Mouse (Mus musculus) intestine, embryonic 15.5 days (tissue): ENCODE measurements around the gene Gm10135. TPM values are rescaled to one million over a fixed set of nuclear protein-coding genes. Genes with fewer than 3 reads are reported as not detected.

Experiments
- ATAC-seq: fragments of 200-750 bp; cut with Nextera tagmentation; 2 replicates; pipeline ENCODE4 v1.8.0; 2017; ENCODE audit warnings: moderate TSS enrichment, moderate library complexity
- H3K27ac ChIP-seq: fragments of 300-500 bp; sonication (generic); 2 replicates; pipeline ENCODE4 v1.5.1; 2015; ENCODE audit warnings: mild to moderate bottlenecking, inconsistent platforms
- H3K27me3 ChIP-seq: fragments of 300-500 bp; sonication (generic); replicated peaks from 2 replicates; pipeline ENCODE4 v1.6.1; 2015; ENCODE audit warnings: inconsistent platforms
- H3K36me3 ChIP-seq: fragments of 300-500 bp; sonication (generic); 2 replicates; pipeline ENCODE4 v1.6.1; 2015; ENCODE audit warnings: inconsistent platforms
- H3K4me1 ChIP-seq: fragments of 300-500 bp; sonication (generic); replicated peaks from 2 replicates; pipeline ENCODE4 v1.6.1; 2015; ENCODE audit warnings: inconsistent platforms
- H3K4me2 ChIP-seq: fragments of 300-500 bp; sonication (generic); replicated peaks from 2 replicates; pipeline ENCODE4 v1.6.1; 2015; ENCODE audit warnings: mild to moderate bottlenecking, inconsistent platforms
- H3K4me3 ChIP-seq: fragments of 300-500 bp; sonication (generic); replicated peaks from 2 replicates; pipeline ENCODE4 v1.5.1; 2015; ENCODE audit warnings: inconsistent platforms
- H3K9ac ChIP-seq: fragments of 300-500 bp; sonication (generic); 2 replicates; pipeline ENCODE4 v1.6.1; 2015; ENCODE audit warnings: inconsistent platforms
- H3K9me3 ChIP-seq: fragments of 300-500 bp; sonication (generic); 2 replicates; pipeline ENCODE4 v1.6.1; 2016; ENCODE audit warnings: inconsistent platforms
- WGBS: fragments of 180-500 bp; shearing (Covaris S2); methylation state at CpG from one replicate; pipeline ENCODE4 v1.1.7; 2015; 5-methylcytosine and 5-hydroxymethylcytosine counted together
- polyA plus RNA-seq: library from polyadenylated mRNA; unstranded; fragments of >200 nt; fragmentation: Nextera tagmentation; extraction: Ambion mirVana; gene quantifications from 2 replicates; pipeline ENCODE4 v1.2.1, GENCODE M21; 2015

Gene Gm10135
- polyA plus RNA-seq, 1 experiment from 2014 or later = not detected

DNA sequence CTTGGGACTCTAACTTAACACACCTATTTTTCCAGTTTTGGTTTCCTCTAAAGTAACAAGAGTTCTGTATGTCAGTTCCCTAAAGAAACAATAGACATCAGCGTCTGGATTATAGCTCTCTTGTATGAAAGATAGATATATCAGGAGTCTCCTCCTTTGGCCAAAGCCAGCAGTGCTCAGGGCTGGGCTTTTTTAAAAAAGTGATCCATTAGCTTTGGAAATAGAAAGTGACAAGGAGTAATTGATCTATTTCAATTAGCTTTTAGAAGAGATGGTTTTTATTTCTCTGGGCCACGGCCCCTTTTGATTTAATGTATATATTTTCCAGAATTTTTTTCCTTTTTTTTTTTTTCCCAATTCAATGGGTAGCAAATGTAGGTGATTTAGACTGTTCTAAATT is 20.4 kb upstream of the Gm10135 start:
- Histone ChIP-seq H3K27ac (no peak overlapping the region), H3K27me3 (no peaks in the 10 kb centered on the region), H3K4me3 (no peak overlapping the region), H3K36me3 (no peaks in the 10 kb centered on the region), H3K4me2 (no peak overlapping the region), H3K4me1 (no peaks in the 10 kb centered on the region), H3K9ac (no peak overlapping the region), H3K9me3 (no peaks in the 10 kb centered on the region)
- 68% methylated on average over 2 of the region's 2 CpGs for WGBS
- no peak for ATAC-seq

GRCm38 (mm10) chr5:72994424-72994823 is 19.9 kb upstream of the Gm10135 start:
- Histone ChIP-seq H3K4me2 (no peak overlapping the region), H3K4me1 (no peaks in the 10 kb centered on the region), H3K36me3 (no peaks in the 10 kb centered on the region), H3K9me3 (no peaks in the 10 kb centered on the region), H3K27me3 (no peaks in the 10 kb centered on the region), H3K27ac (no peak overlapping the region), H3K9ac (no peak overlapping the region), H3K4me3 (no peak overlapping the region)
- ATAC-seq = no peak
- WGBS = 74% methylated on average over 8 of the region's 8 CpGs

DNA sequence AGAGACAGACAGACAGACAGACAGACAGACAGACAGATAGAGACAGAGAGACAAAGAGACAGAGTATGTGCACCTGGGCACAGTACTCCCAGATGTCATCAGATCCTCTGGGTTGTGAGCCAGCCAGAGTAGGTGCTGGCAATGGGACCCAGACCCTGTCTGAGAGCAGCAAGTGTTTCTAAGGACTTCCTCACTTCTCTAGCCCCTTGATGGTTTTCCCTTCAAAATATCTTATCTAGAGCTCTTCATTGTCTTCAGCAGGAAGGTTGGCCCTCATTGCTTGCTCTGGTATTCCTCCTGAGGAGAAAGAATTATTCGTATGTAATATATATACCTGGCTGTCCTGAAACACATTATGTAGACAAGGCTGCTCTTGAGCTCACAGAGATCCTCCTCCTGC is 18.0 kb upstream of the Gm10135 start:
- Histone ChIP-seq H3K9me3 (no peaks in the 10 kb centered on the region), H3K4me1 (no peaks in the 10 kb centered on the region), H3K4me3 (no peak overlapping the region), H3K9ac (no peak overlapping the region), H3K27ac (no peak overlapping the region), H3K36me3 (no peaks in the 10 kb centered on the region), H3K27me3 (no peaks in the 10 kb centered on the region), H3K4me2 (no peak overlapping the region)
- WGBS = 93% methylated on average over 1 of the region's 1 CpGs
- ATAC-seq = no peak

DNA sequence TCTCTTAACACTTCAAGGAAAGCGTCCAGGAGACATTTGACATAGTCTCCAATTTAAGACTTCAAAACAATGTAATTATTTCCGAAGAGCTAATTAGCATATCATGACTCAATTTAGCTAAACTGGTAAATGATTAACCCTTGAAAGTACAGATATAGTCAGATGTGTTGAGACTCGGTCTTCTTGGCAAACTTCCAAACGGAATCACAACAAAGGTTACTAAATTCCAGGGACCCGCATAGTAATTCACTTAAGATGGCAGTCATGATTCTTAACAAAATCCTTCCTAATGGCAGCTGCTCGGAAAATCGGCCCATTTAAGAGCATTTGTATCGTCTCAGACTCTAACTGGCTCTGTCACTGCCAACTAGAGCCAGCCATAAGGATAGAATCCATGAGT is 15.3 kb upstream of the Gm10135 start:
- Histone ChIP-seq H3K4me2 (no peak overlapping the region), H3K4me1 (no peaks in the 10 kb centered on the region), H3K36me3 (no peaks in the 10 kb centered on the region), H3K9ac (no peak overlapping the region), H3K27ac (no peak overlapping the region), H3K27me3 (no peaks in the 10 kb centered on the region), H3K4me3 (no peak overlapping the region), H3K9me3 (no peaks in the 10 kb centered on the region)
- 71% methylated on average over 8 of the region's 8 CpGs for WGBS
- ATAC-seq = no peak

- WGBS = 59% methylated on average over 7 of the region's 7 CpGs
- no peaks in the 10 kb centered on the region for H3K4me1 ChIP-seq
- no peak overlapping the region for H3K27ac ChIP-seq
- ATAC-seq = no peak
- no peak overlapping the region for H3K4me2 ChIP-seq
- H3K36me3 ChIP-seq = no peaks in the 10 kb centered on the region
- no peak overlapping the region for H3K4me3 ChIP-seq
- H3K9me3 ChIP-seq = no peaks in the 10 kb centered on the region
- H3K9ac ChIP-seq = no peak overlapping the region
- H3K27me3 ChIP-seq = no peaks in the 10 kb centered on the region
Measured at GRCm38 (mm10) chr5:72987786-72988185, 13.3 kb upstream of the Gm10135 start.

- H3K4me1 ChIP-seq = no peaks in the 10 kb centered on the region
- H3K9me3 ChIP-seq = no peaks in the 10 kb centered on the region
- WGBS = 10% methylated on average over 2 of the region's 2 CpGs
- no peak overlapping the region for H3K9ac ChIP-seq
- no peak overlapping the region for H3K27ac ChIP-seq
- no peak overlapping the region for H3K4me3 ChIP-seq
- H3K4me2 ChIP-seq = no peak overlapping the region
- H3K36me3 ChIP-seq = no peaks in the 10 kb centered on the region
- ATAC-seq = no peak
- H3K27me3 ChIP-seq = no peaks in the 10 kb centered on the region
Measured at GRCm38 (mm10) chr5:72984091-72984490, 9.6 kb upstream of the Gm10135 start.

GRCm38 (mm10) chr5:72976539-72976938 is 2.0 kb upstream of the Gm10135 start:
- no peak overlapping the region for H3K4me3 ChIP-seq
- no peak overlapping the region for H3K9ac ChIP-seq
- H3K9me3 ChIP-seq = no peaks in the 10 kb centered on the region
- 0 out of 2 replicates have a peak, but pooled peaks cover 6% of the 10 kb centered on the region for H3K4me1 ChIP-seq
- no peak for ATAC-seq
- H3K4me2 ChIP-seq = no peak overlapping the region
- WGBS = 83% methylated on average over 4 of the region's 4 CpGs
- H3K27me3 ChIP-seq = no peaks in the 10 kb centered on the region
- H3K36me3 ChIP-seq = no peaks in the 10 kb centered on the region
- no peak overlapping the region for H3K27ac ChIP-seq

DNA sequence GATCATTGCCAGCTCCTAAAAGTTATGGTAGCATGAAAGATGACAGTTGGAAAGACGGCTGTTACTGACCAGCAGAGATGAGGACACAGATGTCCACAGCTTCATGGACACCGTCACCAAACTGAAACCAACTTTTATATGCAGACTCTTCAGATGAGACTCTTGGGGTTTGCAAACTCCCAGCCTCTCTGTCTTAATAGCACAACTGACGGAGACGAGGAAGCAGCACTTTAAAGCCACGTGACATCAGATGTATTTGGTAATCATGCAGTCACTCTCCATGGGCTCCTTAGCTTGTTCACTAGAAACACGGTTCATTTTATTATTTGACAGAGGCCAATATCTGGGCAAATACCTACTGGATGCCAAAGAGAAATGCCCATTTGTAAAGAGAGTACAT is 1.5 kb upstream of the Gm10135 start:
- Histone ChIP-seq H3K27ac (no peak overlapping the region), H3K9me3 (no peaks in the 10 kb centered on the region)

DNA sequence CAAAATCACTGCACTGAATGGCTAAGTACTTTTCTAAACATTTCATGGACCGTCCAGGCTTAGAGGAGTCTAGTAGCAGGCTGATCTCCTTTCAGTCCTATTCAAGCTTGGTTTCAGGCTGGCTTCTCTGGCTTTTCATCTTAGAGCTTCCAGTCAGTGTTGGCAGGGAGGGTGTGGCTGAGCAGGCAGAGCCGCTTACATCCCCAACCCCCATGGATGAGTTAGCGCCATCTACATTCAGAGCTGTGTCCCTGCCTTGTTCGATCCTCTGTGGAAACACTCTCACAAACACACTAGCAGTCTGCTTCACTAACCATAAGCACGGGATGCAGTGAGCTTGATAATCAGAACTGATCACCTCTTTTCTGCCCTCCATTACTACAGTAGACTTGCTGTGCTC is 1.6 kb downstream of the Gm10135 start:
- no peaks in the 10 kb centered on the region for H3K27me3 ChIP-seq
- H3K9ac ChIP-seq = no peak overlapping the region
- H3K4me3 ChIP-seq = no peak overlapping the region
- H3K36me3 ChIP-seq = 0 out of 2 replicates have a peak, but pooled peaks cover 3% of the 10 kb centered on the region
- ATAC-seq = peak; percentile 41; the same call in 1 of the 2 replicates
- 0 out of 2 replicates have a peak overlapping the region, but pooled peaks have one; percentile 27 for H3K27ac ChIP-seq
- no peak overlapping the region for H3K4me2 ChIP-seq
- H3K4me1 ChIP-seq = 0 out of 2 replicates have a peak, but pooled peaks cover 6% of the 10 kb centered on the region
- no peaks in the 10 kb centered on the region for H3K9me3 ChIP-seq
- 69% methylated on average over 5 of the region's 5 CpGs for WGBS

More for the DNA sequence above, 1.5 kb upstream of the Gm10135 start:
- no peak overlapping the region for H3K4me3 ChIP-seq
- H3K4me2 ChIP-seq = no peak overlapping the region
- 0 out of 2 replicates have a peak, but pooled peaks cover 6% of the 10 kb centered on the region for H3K4me1 ChIP-seq
- no peaks in the 10 kb centered on the region for H3K36me3 ChIP-seq
- ATAC-seq = no peak
- no peaks in the 10 kb centered on the region for H3K27me3 ChIP-seq
- H3K9ac ChIP-seq = no peak overlapping the region
- 89% methylated on average over 6 of the region's 6 CpGs for WGBS

- 44% methylated on average over 4 of the region's 4 CpGs for WGBS
- 0 out of 2 replicates have a peak, but pooled peaks cover 3% of the 10 kb centered on the region for H3K36me3 ChIP-seq
- ATAC-seq = no peak
Measured at GRCm38 (mm10) chr5:72972435-72972834, 2.1 kb downstream of the Gm10135 start.

GRCm38 (mm10) chr5:72965706-72966105 is 8.8 kb downstream of the Gm10135 start:
- Histone ChIP-seq H3K9ac (no peak overlapping the region), H3K4me3 (no peak overlapping the region), H3K36me3 (0 out of 2 replicates have a peak, but pooled peaks cover 3% of the 10 kb centered on the region), H3K4me2 (no peak overlapping the region), H3K27me3 (no peaks in the 10 kb centered on the region), H3K4me1 (no peaks in the 10 kb centered on the region), H3K27ac (no peak overlapping the region), H3K9me3 (no peaks in the 10 kb centered on the region)
- WGBS = 84% methylated on average over 3 of the region's 3 CpGs
- ATAC-seq = no peak

More at GRCm38 (mm10) chr5:72972435-72972834, 2.1 kb downstream of the Gm10135 start:
- Histone ChIP-seq H3K27me3 (no peaks in the 10 kb centered on the region), H3K4me1 (0 out of 2 replicates have a peak, but pooled peaks cover 6% of the 10 kb centered on the region), H3K9me3 (no peaks in the 10 kb centered on the region), H3K4me2 (no peak overlapping the region), H3K9ac (no peak overlapping the region), H3K4me3 (no peak overlapping the region), H3K27ac (0 out of 2 replicates have a peak overlapping the region, but pooled peaks have one; percentile 27)

DNA sequence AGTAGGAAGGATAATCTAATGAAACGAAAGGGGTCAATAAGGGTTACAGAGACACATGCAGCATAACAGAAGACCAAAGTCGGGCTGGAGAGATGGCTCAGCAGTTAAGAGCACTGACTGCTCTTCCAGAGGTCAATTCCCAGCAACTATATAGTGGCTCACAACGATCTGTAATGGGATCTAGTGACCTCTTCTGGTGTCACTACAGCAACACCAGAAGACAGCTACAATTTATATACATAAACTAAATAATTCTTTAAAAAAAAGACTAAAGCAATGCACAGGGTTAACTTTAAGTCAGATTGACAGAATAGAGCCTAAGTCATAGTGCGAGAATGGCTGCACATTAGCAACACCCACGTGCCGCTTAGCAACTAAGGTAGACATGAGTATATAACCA is 14.4 kb downstream of the Gm10135 start:
- Histone ChIP-seq H3K4me1 (no peaks in the 10 kb centered on the region), H3K4me2 (no peak overlapping the region), H3K27ac (no peak overlapping the region), H3K36me3 (0 out of 2 replicates have a peak, but pooled peaks cover 3% of the 10 kb centered on the region), H3K9ac (no peak overlapping the region), H3K27me3 (no peaks in the 10 kb centered on the region), H3K4me3 (no peak overlapping the region), H3K9me3 (no peaks in the 10 kb centered on the region)
- 74% methylated on average over 6 of the region's 6 CpGs for WGBS
- ATAC-seq = no peak

DNA sequence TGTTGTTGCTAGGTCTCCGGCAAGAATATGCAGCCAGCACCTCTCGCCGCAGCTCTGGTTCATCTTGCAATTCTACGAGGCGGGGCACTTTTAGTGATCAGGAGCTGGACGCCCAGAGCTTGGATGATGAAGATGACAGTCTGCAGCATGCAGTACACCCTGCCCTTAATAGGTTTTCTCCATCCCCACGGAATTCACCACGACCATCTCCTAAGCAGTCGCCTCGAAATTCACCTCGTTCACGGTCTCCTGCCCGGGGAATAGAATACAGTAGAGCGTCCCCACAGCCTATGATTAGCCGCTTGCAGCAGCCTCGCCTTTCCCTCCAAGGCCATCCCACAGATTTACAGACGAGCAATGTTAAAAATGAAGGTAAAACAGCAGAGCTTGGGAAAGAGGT is 17.2 kb downstream of the Gm10135 start:
- WGBS = 82% methylated on average over 17 of the region's 17 CpGs
- Histone ChIP-seq H3K27ac (no peak overlapping the region), H3K27me3 (no peaks in the 10 kb centered on the region), H3K4me3 (no peak overlapping the region), H3K9me3 (no peaks in the 10 kb centered on the region), H3K4me2 (no peak overlapping the region), H3K4me1 (no peaks in the 10 kb centered on the region), H3K9ac (no peak overlapping the region), H3K36me3 (0 out of 2 replicates have a peak, but pooled peaks cover 3% of the 10 kb centered on the region)
- ATAC-seq = no peak
